Mouse (Mus musculus): ENCODE measurements around the gene Gm10644. TPM values are rescaled to one million over a fixed set of nuclear protein-coding genes. Genes with fewer than 3 reads are reported as not detected.

The Gm10644 gene
- total and polyA plus RNA-seq, 2 experiments from 2014 or later, result 0.56 to 1.7 TPM

DNA sequence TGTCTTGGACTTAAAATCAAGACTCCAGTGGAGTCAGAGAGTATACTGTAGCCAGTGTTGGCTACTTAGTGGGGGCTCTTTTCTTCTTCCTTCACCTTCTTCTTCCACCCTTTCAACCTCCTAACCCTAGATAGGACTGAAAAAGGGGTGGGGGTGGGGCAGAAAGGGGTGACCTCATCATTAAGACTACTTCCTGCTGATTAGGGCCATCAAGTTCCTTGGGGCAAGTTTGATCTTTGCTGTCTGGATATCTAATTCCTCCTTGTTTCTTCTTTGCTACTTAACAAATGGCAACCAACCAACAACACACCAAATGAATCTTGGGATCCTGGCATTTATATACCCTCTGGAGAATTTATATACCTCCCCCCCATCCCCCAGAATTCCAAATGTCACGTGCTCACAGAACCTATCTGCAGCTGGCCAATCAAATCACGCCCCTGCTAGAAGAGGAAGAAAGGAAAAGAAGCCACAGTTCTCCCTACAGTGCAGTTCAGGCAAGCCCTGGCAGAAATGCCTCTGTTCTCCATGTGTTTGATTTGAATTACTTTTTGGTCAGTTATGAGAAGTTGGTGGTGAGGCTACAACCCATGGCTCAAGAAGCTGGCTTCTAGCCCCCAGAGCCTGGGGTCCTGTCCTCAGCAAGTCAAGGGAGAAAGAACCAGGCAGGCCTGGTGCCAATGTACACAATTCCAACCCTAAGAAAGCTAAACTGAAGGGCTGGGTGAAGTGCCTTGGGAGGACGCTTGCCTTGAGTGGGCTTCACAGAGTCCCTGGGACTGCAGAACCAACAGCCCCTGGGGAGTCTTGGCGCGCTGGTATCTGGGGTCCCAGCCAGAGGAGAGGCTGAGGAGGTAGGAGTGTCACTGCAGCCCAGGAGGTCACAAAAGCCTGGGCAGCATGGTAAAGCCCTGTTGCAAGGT is 42.9 kb downstream of the Gm10644 start:
- ATAC-seq, result no peak

DNA sequence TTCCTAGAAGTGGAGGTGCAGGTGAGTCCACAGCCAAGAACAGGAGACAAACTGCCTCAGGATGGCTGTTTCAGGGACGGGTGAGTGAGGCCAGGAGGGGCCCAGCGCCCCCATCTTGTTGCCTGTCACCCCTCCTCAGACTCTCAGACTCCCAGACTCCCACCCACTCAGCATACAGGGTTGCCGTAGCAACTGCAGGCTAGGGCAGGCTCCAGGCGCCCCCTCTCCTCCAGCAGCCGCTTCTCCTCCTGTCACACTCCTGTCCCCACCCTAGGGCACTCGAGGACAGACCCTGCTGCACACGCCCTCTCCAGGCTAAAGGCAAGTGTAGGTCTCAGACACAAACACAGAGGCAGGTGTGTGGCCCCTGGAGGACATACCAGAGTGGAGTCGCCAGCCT is 45.7 kb downstream of the Gm10644 start:
- WGBS, result 44% methylated on average over 8 of the region's 8 CpGs
- H3K27ac ChIP-seq, result no peak overlapping the region
- no peak for DNase-seq (ENCODE audit: low spot score)
- ATAC-seq, result 0 out of 2 replicates have a peak, but pooled peaks have one; percentile 13
- H3K4me2 ChIP-seq (ENCODE audit: low read depth, low read length), result no peak overlapping the region
- H3K9me3 ChIP-seq (ENCODE audit: low read length), result no peaks in the 10 kb centered on the region
- no peaks in the 10 kb centered on the region for H3K27me3 ChIP-seq (ENCODE audit: insufficient read depth, low read length)
- H3K4me3 ChIP-seq (ENCODE audit: low read length), result no peak overlapping the region
- H3K9ac ChIP-seq (replicated peaks; ENCODE audit: low read length), result 0 out of 2 replicates have a peak overlapping the region, but pooled peaks have one; percentile 13
- H3K36me3 ChIP-seq (ENCODE audit: insufficient read depth, low read length), result no peaks in the 10 kb centered on the region
- H3K4me1 ChIP-seq (ENCODE audit: insufficient read depth, low read length), result peaks cover 4% of the 10 kb centered on the region; the same call in 1 of the 2 replicates
- TF ChIP-seq CTCF (IDR thresholded peaks at IDR 0.05; ENCODE audit: low read depth), result no peak

More for the DNA sequence above, 42.9 kb downstream of the Gm10644 start:
- Histone ChIP-seq H3K9ac (replicated peaks; ENCODE audit: low read length) (no peak overlapping the region), H3K4me1 (ENCODE audit: insufficient read depth, low read length) (peaks cover 13% of the 10 kb centered on the region), H3K27me3 (ENCODE audit: insufficient read depth, low read length) (no peaks in the 10 kb centered on the region), H3K9me3 (ENCODE audit: low read length) (no peaks in the 10 kb centered on the region), H3K4me3 (ENCODE audit: low read length) (no peak overlapping the region), H3K36me3 (ENCODE audit: insufficient read depth, low read length) (no peaks in the 10 kb centered on the region), H3K4me2 (ENCODE audit: low read depth, low read length) (no peak overlapping the region), H3K27ac (no peak overlapping the region)
- WGBS, result 77% methylated on average over 5 of the region's 5 CpGs
- no peak for TF ChIP-seq CTCF (IDR thresholded peaks at IDR 0.05; ENCODE audit: low read depth)
- DNase-seq (ENCODE audit: low spot score), result no peak

DNA sequence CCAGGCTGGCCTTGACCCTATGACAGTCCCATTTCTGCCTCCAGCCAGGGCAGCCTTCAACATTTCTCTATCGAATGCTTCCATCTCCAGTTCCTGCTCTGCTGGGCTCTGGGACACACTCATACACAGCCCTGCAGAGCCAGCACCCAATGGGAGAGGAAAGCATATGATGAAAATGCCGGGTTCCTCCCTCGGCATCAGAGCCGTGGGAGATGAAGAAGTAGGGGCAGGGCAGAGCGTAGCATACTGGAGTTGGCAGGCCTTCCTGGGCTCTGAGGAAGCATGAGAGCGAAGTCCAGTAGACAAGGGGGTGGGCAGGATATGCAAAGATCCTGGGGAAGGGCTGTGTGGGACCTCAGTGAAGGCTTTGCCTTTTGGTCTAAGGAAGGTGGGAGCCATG is 46.4 kb downstream of the Gm10644 start:
- no peak for TF ChIP-seq CTCF (IDR thresholded peaks at IDR 0.05; ENCODE audit: low read depth)
- Histone ChIP-seq H3K4me1 (ENCODE audit: insufficient read depth, low read length) (peaks cover 9% of the 10 kb centered on the region; the same call in 1 of the 2 replicates), H3K4me3 (ENCODE audit: low read length) (no peak overlapping the region), H3K9me3 (ENCODE audit: low read length) (no peaks in the 10 kb centered on the region), H3K36me3 (ENCODE audit: insufficient read depth, low read length) (no peaks in the 10 kb centered on the region), H3K27me3 (ENCODE audit: insufficient read depth, low read length) (no peaks in the 10 kb centered on the region), H3K9ac (replicated peaks; ENCODE audit: low read length) (0 out of 2 replicates have a peak overlapping the region, but pooled peaks have one; percentile 13), H3K4me2 (ENCODE audit: low read depth, low read length) (no peak overlapping the region), H3K27ac (no peak overlapping the region)
- ATAC-seq, result no peak
- WGBS, result 65% methylated on average over 6 of the region's 6 CpGs
- no peak for DNase-seq (ENCODE audit: low spot score)

DNA sequence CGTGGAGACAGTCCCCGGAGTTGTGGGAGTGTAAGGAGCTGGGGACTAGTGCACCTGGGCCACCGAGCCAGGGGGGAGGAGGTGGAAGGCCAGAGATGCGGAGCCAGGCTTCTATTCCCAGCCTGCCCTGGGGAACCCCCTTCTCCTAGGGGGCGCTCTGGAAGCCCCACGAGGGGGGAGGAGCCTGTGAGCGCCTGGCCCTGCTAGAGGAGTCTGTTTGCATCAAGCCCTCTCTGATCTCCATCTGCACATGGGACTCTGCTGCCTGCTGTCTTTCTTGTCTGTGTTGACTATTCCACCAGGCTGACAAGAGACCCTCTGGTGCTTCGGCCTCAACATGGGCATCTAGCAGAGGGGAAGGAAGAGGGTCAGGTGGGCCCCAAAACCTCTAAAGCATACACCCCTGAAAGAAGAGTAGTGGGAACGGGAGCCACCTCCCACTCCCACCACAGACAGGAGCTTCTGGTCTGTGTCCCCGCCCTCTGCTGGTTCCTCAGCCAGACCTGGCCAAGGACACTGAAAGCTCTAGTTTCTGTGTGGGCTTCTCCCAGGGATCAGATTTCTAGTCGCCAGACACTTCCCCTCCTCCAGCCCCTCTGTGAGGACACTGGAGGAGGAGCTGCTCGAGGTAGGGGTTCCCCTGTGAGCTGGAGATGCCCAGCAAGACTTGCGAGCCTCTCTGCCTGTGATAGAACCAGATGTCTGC is 51.9 kb downstream of the Gm10644 start:
- H3K9ac ChIP-seq (replicated peaks; ENCODE audit: low read length), result peak overlapping the region; percentile 37
- H3K4me1 ChIP-seq (ENCODE audit: insufficient read depth, low read length), result peaks cover 9% of the 10 kb centered on the region
- H3K36me3 ChIP-seq (ENCODE audit: insufficient read depth, low read length), result no peaks in the 10 kb centered on the region
- no peak for TF ChIP-seq CTCF (IDR thresholded peaks at IDR 0.05; ENCODE audit: low read depth)
- ATAC-seq, result no peak
- no peaks in the 10 kb centered on the region for H3K27me3 ChIP-seq (ENCODE audit: insufficient read depth, low read length)
- H3K27ac ChIP-seq, result 0 out of 2 replicates have a peak overlapping the region, but pooled peaks have one; percentile 45
- peak; percentile 39 for DNase-seq (ENCODE audit: low spot score)
- peak overlapping the region; percentile 69 for H3K4me2 ChIP-seq (ENCODE audit: low read depth, low read length)
- WGBS, result 18% methylated on average over 11 of the region's 13 CpGs
- H3K9me3 ChIP-seq (ENCODE audit: low read length), result no peaks in the 10 kb centered on the region
- peak overlapping the region; percentile 93 for H3K4me3 ChIP-seq (ENCODE audit: low read length)

DNA sequence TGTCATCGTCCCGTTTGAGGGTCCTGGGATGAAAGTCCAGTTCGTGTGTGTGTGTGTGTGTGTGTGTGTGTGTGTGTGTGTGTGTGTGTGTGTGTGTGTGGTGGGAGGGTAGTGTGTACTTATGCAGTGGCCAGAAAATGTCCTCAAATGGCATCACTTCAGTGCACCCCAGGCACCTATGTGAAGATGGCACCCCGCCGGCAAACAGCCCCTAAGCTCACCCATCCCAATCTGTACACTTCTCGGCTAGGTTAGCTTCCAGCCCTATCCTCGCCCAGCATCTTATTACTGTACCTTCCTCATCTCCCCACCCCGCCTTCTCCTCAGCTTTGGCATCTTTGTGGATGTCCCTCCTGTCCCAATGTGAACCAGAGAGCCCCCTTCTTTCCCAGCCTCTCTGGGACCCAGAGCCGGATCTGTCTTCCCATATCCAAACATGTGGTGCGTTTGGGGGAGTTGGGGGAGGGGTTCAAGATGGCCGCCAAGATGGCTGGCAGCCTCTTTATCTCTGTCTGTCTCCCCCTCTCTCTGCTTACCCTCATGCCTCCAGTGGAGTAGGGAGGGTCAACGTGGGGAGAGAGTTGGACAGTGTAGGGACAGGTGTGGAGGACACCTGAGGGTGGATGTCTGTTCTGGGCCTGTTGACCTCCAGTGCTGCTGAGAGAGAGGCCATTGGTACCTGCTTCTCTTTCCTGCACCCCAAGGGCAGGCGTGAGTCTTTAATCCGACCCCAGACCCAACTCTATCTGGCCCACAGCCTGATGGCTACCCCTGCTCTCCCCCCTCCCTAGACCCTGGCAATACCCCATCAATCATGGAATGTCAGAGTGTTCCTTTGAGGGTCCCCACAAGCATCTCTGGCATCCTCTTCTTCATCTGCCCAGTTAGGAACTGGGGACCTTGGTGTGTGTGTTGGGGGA is 53.2 kb downstream of the Gm10644 start:
- ATAC-seq (no peak), DNase-seq (ENCODE audit: low spot score) (peak; percentile 71)
- Histone ChIP-seq H3K4me1 (ENCODE audit: insufficient read depth, low read length) (peaks cover 9% of the 10 kb centered on the region), H3K9me3 (ENCODE audit: low read length) (no peaks in the 10 kb centered on the region), H3K4me2 (ENCODE audit: low read depth, low read length) (peak overlapping the region; percentile 69), H3K27me3 (ENCODE audit: insufficient read depth, low read length) (no peaks in the 10 kb centered on the region), H3K27ac (peak overlapping the region; percentile 99), H3K36me3 (ENCODE audit: insufficient read depth, low read length) (no peaks in the 10 kb centered on the region), H3K4me3 (ENCODE audit: low read length) (peak overlapping the region; percentile 93), H3K9ac (replicated peaks; ENCODE audit: low read length) (peak overlapping the region; percentile 95)
- TF ChIP-seq CTCF (IDR thresholded peaks at IDR 0.05; ENCODE audit: low read depth), result no peak
- WGBS, result 15% methylated on average over 14 of the region's 14 CpGs

DNA sequence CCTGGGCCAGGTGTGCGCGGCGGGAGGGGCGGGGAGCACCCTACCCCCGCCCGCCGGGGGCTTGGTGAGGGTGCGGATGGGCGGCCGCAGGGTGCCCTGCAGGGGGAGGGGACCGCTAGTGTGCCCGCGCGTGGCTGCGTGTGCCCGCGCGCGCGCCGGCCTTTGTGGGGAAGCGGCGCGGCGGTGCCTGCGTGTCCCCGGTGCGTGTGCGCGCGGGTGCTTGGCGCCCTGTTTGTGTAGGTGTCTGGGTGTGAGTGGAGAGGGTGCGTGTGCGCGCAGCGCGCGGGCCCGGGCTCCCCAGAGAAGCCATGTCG is 54.1 kb downstream of the Gm10644 start:
- H3K9me3 ChIP-seq (ENCODE audit: low read length), result no peaks in the 10 kb centered on the region
- H3K9ac ChIP-seq (replicated peaks; ENCODE audit: low read length), result peak overlapping the region; percentile 95
- DNase-seq (ENCODE audit: low spot score) (peak; percentile 84), ATAC-seq (no peak)
- peak overlapping the region; percentile 99 for H3K27ac ChIP-seq
- peak overlapping the region; percentile 69 for H3K4me2 ChIP-seq (ENCODE audit: low read depth, low read length)
- peak overlapping the region; percentile 93 for H3K4me3 ChIP-seq (ENCODE audit: low read length)
- peaks cover 9% of the 10 kb centered on the region for H3K4me1 ChIP-seq (ENCODE audit: insufficient read depth, low read length)
- H3K27me3 ChIP-seq (ENCODE audit: insufficient read depth, low read length), result no peaks in the 10 kb centered on the region
- WGBS, result 0% methylated on average over 26 of the region's 40 CpGs
- no peak for TF ChIP-seq CTCF (IDR thresholded peaks at IDR 0.05; ENCODE audit: low read depth)
- no peaks in the 10 kb centered on the region for H3K36me3 ChIP-seq (ENCODE audit: insufficient read depth, low read length)

Measured in hindbrain, postnatal 0 days (tissue).